Mouse (Mus musculus) heart, embryonic 16.5 days (tissue): ENCODE measurements at regions not wholly inside any gene's neighbourhood (a gene's known extent, or its start where the extent isn't known, plus 50 kb on each side); places are given as distances from the start of the nearest gene placed in this dataset.

ENCODE experiments used
- ATAC-seq: fragments of 200-750 bp; cut with Nextera tagmentation; replicated peaks from 2 replicates; pipeline ENCODE4 v1.8.0; 2017; ENCODE audit warnings: moderate number of reproducible peaks; ENCODE audit not compliant: insufficient read depth, low FRiP score; ENCODE audit errors: extremely low read depth
- H3K27ac ChIP-seq: fragments of 300-500 bp; sonication (generic); 2 replicates; pipeline ENCODE4 v1.5.1; 2014; ENCODE audit warnings: mild to moderate bottlenecking, low read length, control low read depth, moderate library complexity
- H3K27me3 ChIP-seq: fragments of 300-500 bp; sonication (generic); 2 replicates; pipeline ENCODE4 v1.6.1; 2014; ENCODE audit warnings: low read length, mixed read lengths; ENCODE audit not compliant: control insufficient read depth, insufficient read depth
- H3K36me3 ChIP-seq: fragments of 300-500 bp; sonication (generic); 2 replicates; pipeline ENCODE4 v1.6.1; 2014; ENCODE audit not compliant: control insufficient read depth, insufficient read depth
- H3K4me1 ChIP-seq: fragments of 300-500 bp; sonication (generic); 2 replicates; pipeline ENCODE4 v1.6.1; 2014; ENCODE audit warnings: low read length, mixed read lengths; ENCODE audit not compliant: control insufficient read depth, insufficient read depth
- H3K4me2 ChIP-seq: fragments of 300-500 bp; sonication (generic); 2 replicates; pipeline ENCODE4 v1.6.1; 2014; ENCODE audit warnings: low read depth, mild to moderate bottlenecking, control low read depth, low read length
- H3K4me3 ChIP-seq: fragments of 300-500 bp; sonication (generic); 2 replicates; pipeline ENCODE4 v1.5.1; 2014; ENCODE audit warnings: mild to moderate bottlenecking, control low read depth, low read length
- H3K9ac ChIP-seq: fragments of 300-500 bp; sonication (generic); 2 replicates; pipeline ENCODE4 v1.6.1; 2014; ENCODE audit warnings: low read length, control low read depth
- H3K9me3 ChIP-seq: fragments of 300-500 bp; sonication (generic); replicated peaks from 2 replicates; pipeline ENCODE4 v1.6.1; 2016; ENCODE audit warnings: low read length; ENCODE audit not compliant: control insufficient read depth
- WGBS: fragments of 180-500 bp; shearing (Covaris S2); extraction: QIAGEN DNeasy Blood & Tissue Kit; methylation state at CpG from one replicate; pipeline ENCODE4 v1.1.7; 2014; 5-methylcytosine and 5-hydroxymethylcytosine counted together

- no peak overlapping the region for H3K4me2 ChIP-seq
- H3K27ac ChIP-seq = no peak overlapping the region
- no peak overlapping the region for H3K9ac ChIP-seq
- ATAC-seq = no peak
- H3K4me1 ChIP-seq = no peaks in the 10 kb centered on the region
- no peaks in the 10 kb centered on the region for H3K36me3 ChIP-seq
- no peaks in the 10 kb centered on the region for H3K27me3 ChIP-seq
- H3K9me3 ChIP-seq = no peaks in the 10 kb centered on the region
- 82% methylated on average over 3 of the region's 3 CpGs for WGBS
- H3K4me3 ChIP-seq = no peak overlapping the region
These were observed 119.6 kb upstream of the E2f7 start for GRCm38 (mm10) chr10:110625644-110626043.

- no peak for ATAC-seq
- WGBS = 74% methylated on average over 10 of the region's 10 CpGs
- Histone ChIP-seq H3K27me3 (no peaks in the 10 kb centered on the region), H3K4me3 (no peak overlapping the region), H3K9me3 (no peaks in the 10 kb centered on the region), H3K36me3 (no peaks in the 10 kb centered on the region), H3K4me2 (no peak overlapping the region), H3K9ac (no peak overlapping the region), H3K4me1 (no peaks in the 10 kb centered on the region), H3K27ac (no peak overlapping the region)
These were observed 104.8 kb upstream of the E2f7 start for GRCm38 (mm10) chr10:110640406-110640805.

GRCm38 (mm10) chr10:110642065-110642690, 103.1 kb upstream of the E2f7 start:
- Histone ChIP-seq H3K36me3 (no peaks in the 10 kb centered on the region), H3K27ac (no peak overlapping the region), H3K9ac (no peak overlapping the region), H3K4me2 (no peak overlapping the region), H3K9me3 (no peaks in the 10 kb centered on the region), H3K4me1 (no peaks in the 10 kb centered on the region), H3K4me3 (no peak overlapping the region), H3K27me3 (no peaks in the 10 kb centered on the region)
- 84% methylated on average over 19 of the region's 19 CpGs for WGBS
- no peak for ATAC-seq

GRCm38 (mm10) chr10:110647603-110648002, 97.6 kb upstream of the E2f7 start:
- Histone ChIP-seq H3K36me3 (no peaks in the 10 kb centered on the region), H3K27ac (no peak overlapping the region), H3K9ac (no peak overlapping the region), H3K27me3 (no peaks in the 10 kb centered on the region), H3K4me3 (no peak overlapping the region), H3K9me3 (no peaks in the 10 kb centered on the region), H3K4me1 (no peaks in the 10 kb centered on the region), H3K4me2 (no peak overlapping the region)
- 85% methylated on average over 7 of the region's 7 CpGs for WGBS
- ATAC-seq = no peak

GRCm38 (mm10) chr10:110650107-110650506, 95.1 kb upstream of the E2f7 start:
- Histone ChIP-seq H3K4me1 (no peaks in the 10 kb centered on the region), H3K9ac (no peak overlapping the region), H3K27me3 (no peaks in the 10 kb centered on the region), H3K9me3 (no peaks in the 10 kb centered on the region), H3K27ac (no peak overlapping the region), H3K36me3 (no peaks in the 10 kb centered on the region), H3K4me2 (no peak overlapping the region), H3K4me3 (no peak overlapping the region)
- no peak for ATAC-seq
- 59% methylated on average over 6 of the region's 6 CpGs for WGBS

GRCm38 (mm10) chr10:110650851-110651250, 94.4 kb upstream of the E2f7 start:
- no peak overlapping the region for H3K27ac ChIP-seq
- no peaks in the 10 kb centered on the region for H3K27me3 ChIP-seq
- no peaks in the 10 kb centered on the region for H3K4me1 ChIP-seq
- H3K4me3 ChIP-seq = no peak overlapping the region
- no peak for ATAC-seq
- no peaks in the 10 kb centered on the region for H3K36me3 ChIP-seq
- H3K9ac ChIP-seq = no peak overlapping the region
- H3K9me3 ChIP-seq = no peaks in the 10 kb centered on the region
- no peak overlapping the region for H3K4me2 ChIP-seq

- no peaks in the 10 kb centered on the region for H3K36me3 ChIP-seq
- WGBS = 83% methylated on average over 6 of the region's 6 CpGs
- H3K9ac ChIP-seq = no peak overlapping the region
- H3K27me3 ChIP-seq = no peaks in the 10 kb centered on the region
- no peaks in the 10 kb centered on the region for H3K4me1 ChIP-seq
- no peaks in the 10 kb centered on the region for H3K9me3 ChIP-seq
- no peak overlapping the region for H3K4me2 ChIP-seq
- no peak overlapping the region for H3K4me3 ChIP-seq
- no peak overlapping the region for H3K27ac ChIP-seq
- no peak for ATAC-seq
These were observed 91.2 kb upstream of the E2f7 start for GRCm38 (mm10) chr10:110654070-110654469.

- Histone ChIP-seq H3K4me1 (no peaks in the 10 kb centered on the region), H3K27ac (no peak overlapping the region), H3K4me3 (no peak overlapping the region), H3K27me3 (no peaks in the 10 kb centered on the region), H3K9ac (no peak overlapping the region), H3K4me2 (no peak overlapping the region), H3K36me3 (no peaks in the 10 kb centered on the region), H3K9me3 (no peaks in the 10 kb centered on the region)
- whole genome bisulfite sequencing = 73% methylated on average over 4 of the region's 4 CpGs
- no peak for ATAC-seq
These were observed 87.0 kb upstream of the E2f7 start for GRCm38 (mm10) chr10:110658153-110658695.

- no peak overlapping the region for H3K9ac ChIP-seq
- no peak overlapping the region for H3K4me3 ChIP-seq
- no peak for ATAC-seq
- WGBS = 48% methylated on average over 4 of the region's 4 CpGs
- no peak overlapping the region for H3K4me2 ChIP-seq
- H3K27me3 ChIP-seq = no peaks in the 10 kb centered on the region
- no peaks in the 10 kb centered on the region for H3K36me3 ChIP-seq
- no peaks in the 10 kb centered on the region for H3K9me3 ChIP-seq
- H3K4me1 ChIP-seq = no peaks in the 10 kb centered on the region
- no peak overlapping the region for H3K27ac ChIP-seq
These were observed 68.7 kb upstream of the E2f7 start for GRCm38 (mm10) chr10:110676503-110676902.
